Mouse (Mus musculus) cerebellum, postnatal 36 days (tissue): ENCODE results near the gene Zbp1.

ENCODE experiments used
- DNase-seq, 2 experiments: peaks; one replicate each; pipeline ENCODE4 v3.0.0; 2021 to 2022; ENCODE audit warnings: mixed read lengths in 2 of 2

Gene Zbp1

DNA sequence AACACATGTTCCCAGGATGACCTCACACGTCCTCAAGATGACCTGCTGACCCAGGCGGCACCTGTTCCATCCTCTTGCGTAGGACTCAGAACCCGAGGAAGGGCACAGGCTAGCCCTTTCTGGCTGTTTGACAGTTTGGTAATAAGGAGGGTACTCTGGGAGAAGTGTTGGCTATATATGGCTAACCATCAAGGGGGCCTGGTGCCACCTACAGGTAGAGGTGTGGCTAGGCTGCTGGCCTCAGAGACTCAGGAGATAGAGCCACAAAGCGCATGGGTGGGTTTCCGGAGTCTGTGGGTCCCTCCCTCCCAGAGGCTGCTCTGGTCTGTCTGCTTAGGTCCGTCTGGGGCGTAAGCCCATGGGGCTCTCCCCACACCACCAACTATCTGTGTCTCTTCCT, 28.0 kb upstream of the Zbp1 start:
- DNase-seq: no peak

DNA sequence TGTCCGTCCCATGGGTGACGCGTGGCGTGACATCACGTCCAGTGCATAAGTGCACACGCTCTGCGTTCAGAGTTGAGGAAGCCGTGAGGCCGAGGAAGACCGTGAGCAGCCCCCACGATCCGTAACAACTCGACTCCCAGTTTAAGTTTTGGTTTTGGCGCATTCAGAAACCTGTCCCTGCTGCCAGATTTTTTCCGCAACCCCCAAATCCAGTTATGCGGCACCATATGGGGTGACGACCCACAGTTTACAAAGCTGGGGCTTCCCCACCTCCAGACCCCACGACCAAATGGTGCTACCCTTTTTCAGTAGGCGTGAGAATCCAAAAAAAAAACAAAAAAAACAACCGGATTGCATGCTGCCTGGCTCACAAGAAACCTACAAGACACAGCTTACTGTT, 26.5 kb upstream of the Zbp1 start:
- DNase-seq: no peak

DNA sequence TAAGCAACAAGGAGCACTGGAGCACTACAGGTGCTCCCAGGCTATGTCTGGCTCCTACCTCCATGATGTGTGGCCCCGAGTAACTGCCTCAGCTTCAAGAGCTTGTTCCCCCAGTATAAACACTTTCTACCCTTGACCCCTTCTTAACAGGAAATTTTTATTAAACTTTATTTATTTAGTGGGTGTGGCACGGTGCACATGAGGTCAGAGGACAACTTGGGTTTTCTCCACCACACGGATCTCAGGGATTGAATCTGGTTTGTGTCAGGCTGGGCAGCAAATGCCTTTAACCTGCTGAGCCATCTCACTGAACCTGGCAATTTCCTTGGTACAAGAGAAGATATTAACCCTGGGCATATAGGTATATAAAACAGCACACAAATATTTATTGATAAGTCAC, 25.4 kb upstream of the Zbp1 start:
- no peak for DNase-seq

DNA sequence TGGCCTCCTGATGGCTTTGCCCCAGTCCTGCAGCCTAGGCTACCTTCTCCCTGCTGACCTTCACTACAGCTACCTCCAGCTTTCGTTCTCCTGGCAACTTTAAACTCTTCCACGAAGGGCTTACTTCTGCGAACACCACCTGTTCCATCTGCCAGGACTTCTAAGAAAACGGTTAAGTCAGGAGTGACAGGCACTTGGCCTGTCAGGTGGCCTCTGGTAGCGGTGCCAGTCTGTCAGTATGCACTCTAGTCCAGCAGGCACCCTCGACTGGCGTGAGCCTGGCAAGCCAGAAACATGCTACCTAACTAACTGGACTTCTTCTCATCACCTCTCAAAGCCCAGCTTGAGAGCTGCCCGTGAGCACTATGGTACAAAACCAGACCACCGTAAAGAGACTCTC, 24.9 kb upstream of the Zbp1 start:
- no peak for DNase-seq

DNA sequence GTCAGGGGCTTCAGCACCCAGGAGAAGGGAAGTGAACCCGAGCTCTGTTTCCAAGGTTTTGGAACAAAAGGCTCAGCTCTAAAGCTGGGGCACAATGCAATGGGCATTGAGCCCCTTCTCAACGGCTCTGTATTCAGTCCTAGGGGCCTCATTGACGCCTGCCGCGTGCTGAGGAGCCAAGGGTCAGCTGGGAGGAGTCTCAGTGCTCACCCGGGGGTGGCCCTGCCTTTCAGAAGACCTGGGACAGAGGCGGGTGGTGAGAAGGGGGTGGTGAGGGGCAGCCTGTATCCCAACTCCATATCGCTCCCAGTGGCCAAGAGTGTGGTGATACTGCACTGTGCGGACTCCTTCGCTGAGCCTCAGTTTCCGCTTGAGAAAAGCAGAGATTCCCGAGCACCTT, 24.2 kb upstream of the Zbp1 start:
- no peak for DNase-seq

DNA sequence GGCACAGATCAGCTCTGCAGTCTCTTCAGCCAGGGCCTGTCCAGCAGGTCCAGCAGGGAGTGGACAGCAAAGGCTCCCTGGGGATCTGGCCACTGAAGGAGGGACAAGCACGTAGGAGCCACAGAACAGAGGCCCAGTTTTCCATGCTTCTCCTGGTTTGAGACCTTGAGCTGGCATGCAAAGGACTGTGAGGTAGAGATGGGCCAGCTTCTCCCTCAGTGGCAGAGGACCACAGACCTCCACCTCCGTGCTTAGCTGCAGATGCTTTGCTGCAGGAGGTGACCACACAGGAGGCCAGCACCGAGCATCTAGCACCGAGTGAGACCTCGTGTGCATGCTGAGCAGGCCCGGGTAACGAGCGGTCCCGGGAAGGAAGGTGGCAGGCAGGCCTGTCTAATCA, 22.0 kb upstream of the Zbp1 start:
- DNase-seq: no peak

DNA sequence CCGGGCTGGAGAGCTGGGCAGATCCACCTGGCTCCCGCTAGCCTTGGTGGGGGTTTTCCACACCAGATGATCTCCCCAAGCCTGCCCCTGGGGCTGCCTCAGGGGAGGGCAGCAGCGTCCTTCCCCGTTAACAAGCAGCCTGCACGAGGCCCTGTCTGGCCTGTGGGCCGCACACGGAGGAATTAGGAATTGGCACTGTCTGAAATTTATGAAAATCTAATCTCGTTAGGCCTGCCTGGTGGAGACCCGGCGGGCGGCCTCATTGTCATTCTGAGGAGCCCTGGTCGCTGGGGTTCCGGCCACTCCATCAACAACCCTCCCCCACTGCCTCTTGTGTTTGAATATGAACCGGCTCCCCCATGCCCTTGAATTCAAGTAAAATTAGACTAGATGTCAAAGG, 19.8 kb upstream of the Zbp1 start:
- DNase-seq: no peak

DNA sequence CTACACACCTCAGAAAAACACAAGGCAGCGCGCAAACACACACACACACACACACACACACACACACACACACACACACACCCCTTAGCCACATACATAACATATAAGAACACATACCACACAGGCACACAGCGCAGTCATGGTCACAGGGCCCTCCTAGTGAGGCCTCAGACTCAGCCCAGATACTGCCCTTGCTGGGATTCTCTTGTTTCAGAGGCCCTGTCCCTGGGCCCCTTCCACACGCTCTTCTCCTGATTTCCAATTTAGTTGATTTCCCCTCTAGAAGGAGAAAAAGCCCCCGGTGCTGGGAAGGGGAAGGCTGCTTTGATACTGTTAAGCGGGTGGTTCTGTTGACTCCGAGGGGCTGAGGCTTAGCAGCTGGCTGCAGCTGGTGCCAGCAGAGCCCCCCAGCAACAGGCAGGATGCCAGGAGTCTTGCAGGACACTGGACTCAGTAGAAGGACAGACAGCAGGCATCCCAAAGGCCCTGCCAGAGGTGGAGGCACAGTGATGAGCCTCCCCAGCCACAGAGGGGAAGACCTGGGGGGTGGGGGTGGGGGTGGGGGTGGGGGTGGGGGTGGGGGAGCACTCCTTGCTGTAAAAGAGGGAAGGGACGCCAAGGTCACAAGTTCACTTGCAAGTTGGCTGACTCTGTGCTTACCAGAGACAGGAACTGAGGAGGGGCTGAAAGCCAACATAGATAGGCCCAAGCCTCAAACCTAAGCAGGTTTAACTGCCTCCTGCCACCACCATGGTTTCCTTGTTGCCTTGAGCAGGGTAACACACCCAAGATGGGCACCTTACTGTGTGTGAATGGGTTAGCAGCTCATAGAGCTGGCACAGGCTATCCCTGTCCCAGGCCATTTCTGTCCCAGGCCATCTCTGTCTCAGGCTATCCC, 17.0 kb upstream of the Zbp1 start:
- no peak for DNase-seq

DNA sequence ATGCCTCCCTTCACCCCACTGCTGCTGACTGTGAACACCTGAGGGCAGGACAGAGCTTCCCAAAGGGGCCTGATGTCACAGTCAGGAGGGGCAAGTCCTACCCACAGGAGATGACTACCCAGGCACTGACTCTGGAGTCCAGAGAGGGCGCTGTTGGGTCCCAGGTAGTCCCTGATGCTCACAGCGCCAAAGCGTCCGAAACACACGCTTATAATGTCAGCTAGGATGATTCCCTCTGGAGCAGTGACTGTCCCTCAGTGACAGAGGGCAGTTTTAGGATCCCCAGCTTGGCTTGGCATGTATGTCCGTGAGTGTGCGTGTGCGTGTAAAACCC, 14.0 kb upstream of the Zbp1 start:
- DNase-seq: peak in 1 of 2 experiments; percentile 9

DNA sequence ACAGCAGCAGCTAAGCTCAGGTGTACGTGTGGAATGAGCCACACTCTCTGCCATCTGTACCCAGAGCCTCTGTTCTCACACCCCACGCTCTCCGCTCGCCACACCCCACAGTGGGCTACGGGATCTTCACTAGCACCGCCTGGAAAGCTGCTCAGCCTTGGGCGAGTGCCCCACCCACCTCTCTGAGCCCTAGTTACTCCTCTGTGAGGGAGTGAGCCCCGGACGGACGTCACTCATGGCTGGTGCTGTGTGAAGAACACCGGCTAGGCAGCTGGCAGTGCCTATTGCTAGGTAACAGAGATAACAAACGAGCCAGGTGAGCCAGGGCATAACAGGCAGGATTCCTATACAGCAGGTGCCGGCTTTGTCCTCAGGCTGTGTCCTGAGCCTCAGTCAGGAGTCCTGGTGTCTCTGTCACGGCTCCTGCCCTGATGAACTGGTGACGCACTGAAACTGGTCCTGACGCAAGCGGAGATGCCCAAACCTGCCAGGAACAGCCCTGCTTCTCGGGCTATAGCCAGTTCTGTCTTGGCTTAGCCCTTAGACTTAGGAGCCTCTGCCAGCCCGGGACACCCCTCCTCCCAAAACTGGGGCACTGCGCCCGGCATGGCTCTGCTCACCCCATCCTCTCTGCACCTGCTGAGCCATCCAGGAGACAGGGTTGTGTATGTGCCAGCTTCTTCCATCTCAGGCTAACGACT, 13.5 kb upstream of the Zbp1 start:
- peak in 1 of 2 experiments; percentile 13 for DNase-seq

DNA sequence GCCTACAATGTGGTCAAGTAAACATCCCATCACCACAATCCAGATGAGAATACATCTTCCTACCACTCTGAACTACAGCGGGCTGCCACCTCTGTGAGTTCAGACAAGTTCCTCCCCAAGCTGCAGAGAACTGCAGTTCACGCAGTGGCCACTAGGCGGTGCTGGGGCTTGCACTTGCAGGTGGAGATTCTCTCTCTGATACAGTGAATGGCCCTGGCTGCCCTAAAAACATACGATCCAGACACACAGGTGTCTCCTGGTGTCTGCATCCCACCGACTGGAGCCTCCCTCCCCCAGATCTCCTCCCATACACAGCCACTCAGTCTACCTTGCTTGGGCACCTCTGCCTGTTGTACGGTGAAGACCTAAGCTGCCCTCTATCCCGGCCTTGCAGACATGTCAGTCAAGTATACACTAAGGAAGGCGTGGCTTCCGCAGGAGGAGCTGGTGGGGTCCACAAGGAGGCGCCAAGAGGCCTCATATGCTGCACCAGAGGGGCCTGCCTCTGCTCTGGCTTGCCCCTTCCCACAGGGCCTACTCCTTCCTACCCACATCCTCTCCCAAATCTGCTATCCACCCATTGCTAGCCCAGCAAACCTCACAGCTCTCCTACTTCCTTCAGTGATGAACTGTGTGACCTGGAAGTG, 11.0 kb upstream of the Zbp1 start:
- DNase-seq: peak; percentile 84 to 87

DNA sequence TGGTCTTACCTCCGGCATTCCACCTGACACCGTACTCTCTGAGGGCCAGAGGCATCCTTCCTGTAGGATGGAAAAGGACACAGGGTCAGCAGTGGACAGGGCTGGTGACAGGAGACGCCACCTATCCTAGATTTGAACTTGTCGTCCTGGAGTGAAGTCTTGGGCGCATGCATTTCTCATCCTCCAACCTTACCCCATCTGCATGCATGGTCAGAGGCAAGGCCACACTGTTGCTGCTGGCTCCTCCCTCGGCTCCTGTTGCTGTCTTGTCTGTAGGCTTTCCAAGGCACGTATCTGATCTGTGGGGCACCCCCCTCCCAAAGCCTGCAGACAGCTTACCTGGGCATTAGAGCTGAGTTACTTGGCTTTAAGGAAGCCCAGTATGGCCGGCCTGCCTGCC, 9.8 kb upstream of the Zbp1 start:
- no peak for DNase-seq

DNA sequence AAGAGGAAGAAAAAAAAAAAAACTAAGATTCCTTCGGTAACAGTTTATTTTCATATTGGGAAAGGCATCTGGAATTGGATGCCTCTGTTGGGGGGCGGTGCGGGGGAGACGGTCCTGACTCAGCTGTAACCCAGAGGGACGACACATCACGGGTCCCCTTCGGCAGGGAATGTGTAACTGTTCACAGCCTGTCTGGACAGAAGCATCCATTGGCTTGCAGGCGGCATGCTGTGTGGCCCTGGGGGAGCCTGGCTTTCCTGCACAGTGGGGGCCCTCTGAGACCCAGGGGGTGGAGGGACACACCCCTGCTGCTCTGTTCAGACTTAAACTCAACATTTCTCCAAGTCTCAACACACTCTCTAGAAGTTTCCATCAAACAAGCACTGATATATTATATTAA, 8.1 kb upstream of the Zbp1 start:
- DNase-seq: no peak

DNA sequence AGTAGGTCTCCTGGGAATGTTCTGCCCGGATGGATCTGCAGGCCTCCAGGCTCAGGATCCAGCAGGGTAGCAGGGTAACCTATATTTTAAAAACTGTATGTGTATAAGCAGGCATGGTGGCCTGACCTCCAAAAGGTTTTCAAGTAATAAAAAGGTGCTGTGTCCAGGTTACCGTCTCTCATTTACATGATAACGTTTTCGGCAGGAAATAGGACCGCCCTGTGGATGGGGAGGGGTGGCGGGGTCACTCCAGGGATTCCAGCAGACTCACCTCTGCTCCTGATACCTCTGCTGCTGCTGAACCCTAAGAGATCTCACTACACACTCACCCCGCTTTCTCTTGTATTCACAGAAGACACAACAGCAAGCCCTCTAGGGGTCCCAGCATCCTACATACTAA, 7.2 kb upstream of the Zbp1 start:
- no peak for DNase-seq

DNA sequence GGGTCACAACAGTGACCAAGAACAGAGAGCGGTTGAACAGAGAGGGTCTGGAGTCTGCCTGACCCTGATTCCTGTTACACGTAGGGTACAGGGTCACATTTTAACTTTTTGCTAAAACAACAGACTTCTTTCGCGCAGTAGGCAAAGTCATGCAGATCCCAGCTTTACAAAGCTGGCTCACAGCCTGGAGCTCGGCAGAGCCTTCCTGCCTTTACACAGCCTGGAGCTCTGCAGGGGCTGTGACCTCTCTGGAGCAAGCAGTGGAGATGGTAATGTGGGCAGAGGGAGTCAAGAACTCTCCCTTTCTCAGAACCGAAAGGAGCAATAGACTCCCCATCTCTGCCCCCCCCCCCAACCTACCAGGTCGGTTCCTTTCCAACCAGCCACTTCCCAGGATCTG, 6.1 kb upstream of the Zbp1 start:
- DNase-seq: no peak

DNA sequence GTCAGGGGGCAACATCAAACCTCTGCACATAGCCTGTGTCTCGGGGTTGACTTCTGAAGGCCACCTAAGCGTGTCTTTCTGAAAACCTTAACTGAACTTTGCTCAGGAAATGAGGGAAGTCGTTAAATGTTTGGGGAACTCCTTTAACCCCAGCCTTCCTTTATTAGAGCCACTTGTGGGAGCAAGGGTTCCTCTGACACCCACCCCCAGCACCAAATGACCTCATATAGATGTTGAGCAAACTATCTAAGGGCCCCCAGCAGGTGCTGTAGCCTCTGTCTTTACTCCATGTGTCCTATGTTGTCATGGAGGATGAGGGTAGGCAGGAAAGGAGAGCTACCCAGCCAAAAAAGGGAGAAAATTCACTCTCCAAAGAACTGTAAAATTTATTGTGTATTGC, 5.4 kb upstream of the Zbp1 start:
- DNase-seq: no peak

DNA sequence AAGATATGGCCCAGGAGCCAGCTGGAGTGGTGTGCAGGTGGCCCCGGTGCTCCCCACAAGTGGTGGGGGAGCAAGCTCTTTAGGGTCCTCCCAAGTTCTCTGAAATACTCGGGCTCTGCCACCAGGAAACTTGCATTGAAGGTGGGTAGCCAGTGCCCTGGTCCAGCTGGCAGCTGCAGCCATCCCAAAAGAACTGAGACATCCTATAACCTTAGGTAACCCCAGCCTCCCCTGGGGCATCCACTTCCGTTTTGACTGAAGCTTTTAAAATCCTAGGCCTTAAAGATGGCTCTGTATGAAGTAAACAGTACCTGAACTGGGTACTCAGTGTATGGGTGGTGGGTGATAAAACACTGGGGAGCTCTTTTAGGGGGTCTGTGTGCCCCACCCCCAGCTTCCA, 4.8 kb upstream of the Zbp1 start:
- DNase-seq: no peak

DNA sequence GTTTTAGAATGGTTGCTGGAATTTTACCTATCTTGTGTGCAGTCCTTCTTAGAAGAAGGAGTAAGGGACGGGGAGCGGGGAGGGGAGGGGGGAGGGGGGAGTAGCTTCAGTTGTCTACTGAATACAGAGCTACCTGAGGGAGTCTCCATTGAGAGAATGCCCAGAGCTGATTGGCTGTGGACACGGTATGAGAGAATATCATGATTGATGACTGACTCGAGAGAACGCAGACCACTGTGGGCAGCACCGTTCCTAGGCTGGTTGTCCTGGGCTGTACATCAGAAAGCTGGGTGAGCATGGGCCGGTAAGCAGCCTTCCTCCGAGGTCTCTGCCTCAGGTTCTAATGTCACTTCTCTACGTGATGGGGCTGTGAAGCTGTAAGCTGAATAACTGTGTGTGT, 2.0 kb upstream of the Zbp1 start:
- no peak for DNase-seq

DNA sequence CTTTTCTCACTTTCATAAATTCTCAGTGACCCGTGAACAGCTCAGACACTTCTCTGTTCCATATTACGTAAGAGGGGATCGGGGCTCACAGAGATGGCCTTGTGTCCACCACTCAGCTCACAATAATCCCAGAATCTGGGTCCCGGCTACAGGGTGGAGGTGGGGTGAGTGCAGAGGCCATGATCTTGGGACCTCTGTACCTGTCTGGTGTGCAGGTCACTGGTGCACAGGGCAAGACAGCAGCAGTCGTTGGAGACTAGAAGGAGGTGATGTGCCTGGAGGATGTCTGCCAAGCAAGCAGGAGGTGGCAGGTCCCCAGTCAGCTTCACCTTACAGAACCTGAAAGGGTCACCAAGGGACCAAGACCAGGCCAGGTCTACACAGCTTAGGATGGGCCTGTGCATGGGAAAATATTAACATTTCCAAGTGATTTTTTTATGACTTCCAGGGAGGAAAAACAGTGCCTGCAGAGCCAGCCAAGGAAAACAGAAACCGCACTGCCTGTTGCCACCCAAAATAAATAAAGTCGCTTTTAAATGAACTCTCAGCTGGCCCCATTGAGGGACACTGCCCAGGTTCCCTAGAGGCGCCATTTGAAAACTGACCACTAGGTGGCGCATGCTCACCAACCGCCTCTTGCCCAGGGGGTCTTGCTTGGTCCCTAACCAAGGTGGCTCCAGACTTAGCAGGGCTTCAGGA, 682 bp upstream of the Zbp1 start:
- no peak for DNase-seq

DNA sequence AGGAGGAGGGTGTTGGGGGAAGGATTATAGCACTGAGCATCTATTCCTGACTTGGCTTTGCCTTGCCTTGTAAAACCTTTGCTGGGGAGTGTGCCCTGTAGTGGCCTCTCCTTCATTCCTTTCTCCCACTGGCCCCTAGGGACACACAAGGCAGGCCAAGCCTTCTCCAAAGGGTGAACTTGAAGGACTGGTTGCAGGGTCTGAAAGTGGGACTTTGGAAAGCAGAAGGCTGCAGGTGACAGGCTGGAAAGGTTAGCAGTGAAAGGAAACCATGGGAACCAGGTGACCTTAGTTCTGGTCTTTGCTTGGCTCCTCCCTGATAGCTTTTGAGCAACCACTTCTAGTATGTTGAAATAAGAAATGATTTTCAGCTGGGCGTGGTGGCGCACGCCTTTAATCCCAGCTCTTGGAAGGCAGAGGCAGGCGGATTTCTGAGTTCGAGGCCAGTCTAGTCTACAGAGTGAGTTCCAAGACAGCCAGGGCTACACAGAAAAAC, 912 bp downstream of the Zbp1 start:
- DNase-seq: no peak

DNA sequence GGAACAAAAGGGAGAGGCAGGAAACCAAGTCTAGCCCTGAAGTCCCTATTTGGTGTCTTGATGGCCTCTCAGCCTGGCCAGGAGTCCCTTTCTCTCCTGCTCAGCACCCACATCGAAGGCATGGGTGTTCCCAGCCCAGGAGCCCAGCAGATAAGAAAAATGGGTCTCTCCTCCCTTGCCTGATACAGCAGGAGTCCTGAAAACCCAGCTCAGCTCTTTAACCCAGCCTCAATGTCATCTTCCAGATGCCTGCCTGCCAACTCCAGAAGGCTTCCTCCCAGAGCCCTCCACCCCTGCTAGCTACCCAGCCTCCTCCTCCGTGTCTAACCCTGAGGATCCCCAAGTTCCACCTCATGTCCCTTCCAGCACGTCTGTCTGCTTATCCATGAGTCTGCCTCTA, 1.5 kb downstream of the Zbp1 start:
- no peak for DNase-seq

DNA sequence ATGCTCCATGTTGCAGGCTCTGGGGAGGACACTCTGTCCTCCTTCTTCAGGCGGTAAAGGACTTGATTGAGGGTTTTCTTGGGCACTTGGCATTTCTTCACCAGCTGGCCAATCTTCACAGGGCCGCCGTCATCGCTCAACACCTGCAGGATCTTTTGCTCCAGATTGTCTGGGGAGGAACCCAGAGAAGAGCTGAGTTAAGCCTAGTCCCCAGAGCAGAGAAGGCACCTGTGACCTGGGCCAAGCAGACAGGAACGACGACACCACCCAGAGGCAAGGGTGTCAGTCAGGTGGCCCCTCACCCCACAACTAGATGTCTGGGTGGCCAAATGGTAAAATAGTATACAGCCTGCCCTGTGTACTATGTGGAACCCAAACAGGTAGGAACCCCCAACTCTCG, 1.9 kb downstream of the Zbp1 start:
- DNase-seq: no peak

DNA sequence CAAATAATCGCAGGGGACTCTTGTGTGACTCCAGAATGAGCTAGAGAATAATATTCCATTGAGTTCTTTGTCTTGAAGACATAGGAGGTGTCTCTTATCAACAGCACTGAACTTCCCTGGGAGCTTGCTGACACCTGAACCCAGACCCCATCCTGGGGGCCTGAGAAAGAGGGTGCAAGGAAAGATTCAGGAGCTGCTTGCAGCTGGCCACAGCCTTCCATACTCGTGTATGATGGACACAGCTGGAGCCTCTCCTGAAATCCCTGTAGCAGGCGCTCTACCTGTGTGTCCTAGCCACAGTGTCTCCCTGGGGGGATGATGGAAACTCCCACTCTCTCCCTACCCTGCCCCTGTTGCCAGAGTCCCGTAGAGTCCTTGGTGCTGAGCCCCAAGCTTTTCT, 6.5 kb downstream of the Zbp1 start:
- no peak for DNase-seq
